Mouse (Mus musculus) telencephalon, adult 2 months (tissue): ENCODE measurements around the gene Lsamp.

Experiments used
- DNase-seq: peaks from one replicate; pipeline ENCODE4 v3.0.0-alpha.2; 2011; ENCODE audit warnings: low read depth, low spot score

The Lsamp gene

GRCm38 (mm10) chr16:40945834-40946233 lies 961.7 kb downstream of the Lsamp start:
- no peak for DNase-seq

GRCm38 (mm10) chr16:40948013-40948412 lies 963.9 kb downstream of the Lsamp start:
- DNase-seq: no peak

- no peak for DNase-seq
Measured at GRCm38 (mm10) chr16:40959211-40959610, 975.0 kb downstream of the Lsamp start.

- DNase-seq: no peak
Measured at GRCm38 (mm10) chr16:40960586-40960985, 976.4 kb downstream of the Lsamp start.

- DNase-seq: peak; percentile 92
Measured at GRCm38 (mm10) chr16:40968088-40968860, 984.1 kb downstream of the Lsamp start.

- peak; percentile 43 for DNase-seq
Measured at GRCm38 (mm10) chr16:40971382-40971781, 987.2 kb downstream of the Lsamp start.

- no peak for DNase-seq
Measured at GRCm38 (mm10) chr16:40974084-40974483, 989.9 kb downstream of the Lsamp start.

- no peak for DNase-seq
Measured at GRCm38 (mm10) chr16:40983026-40983425, 998.9 kb downstream of the Lsamp start.

GRCm38 (mm10) chr16:41007569-41007968 lies 1023.4 kb downstream of the Lsamp start:
- DNase-seq: no peak

GRCm38 (mm10) chr16:41034746-41035145 lies 1050.6 kb downstream of the Lsamp start:
- peak; percentile 43 for DNase-seq

GRCm38 (mm10) chr16:41041686-41042085 lies 1057.5 kb downstream of the Lsamp start:
- peak; percentile 65 for DNase-seq

GRCm38 (mm10) chr16:41063270-41063857 lies 1079.2 kb downstream of the Lsamp start:
- no peak for DNase-seq

GRCm38 (mm10) chr16:41073470-41073869 lies 1089.3 kb downstream of the Lsamp start:
- DNase-seq: no peak

- DNase-seq: no peak
Measured at GRCm38 (mm10) chr16:41088648-41089047, 1104.5 kb downstream of the Lsamp start.

- DNase-seq: no peak
Measured at GRCm38 (mm10) chr16:41090092-41090491, 1105.9 kb downstream of the Lsamp start.

GRCm38 (mm10) chr16:41091259-41091658 lies 1107.1 kb downstream of the Lsamp start:
- DNase-seq: no peak

- DNase-seq: peak; percentile 41
Measured at GRCm38 (mm10) chr16:41102805-41103204, 1118.6 kb downstream of the Lsamp start.

- no peak for DNase-seq
Measured at GRCm38 (mm10) chr16:41124361-41124760, 1140.2 kb downstream of the Lsamp start.

- peak; percentile 51 for DNase-seq
Measured at GRCm38 (mm10) chr16:41125051-41125450, 1140.9 kb downstream of the Lsamp start.

GRCm38 (mm10) chr16:41131053-41131452 lies 1146.9 kb downstream of the Lsamp start:
- peak; percentile 38 for DNase-seq

- peak; percentile 28 for DNase-seq
Measured at GRCm38 (mm10) chr16:41172839-41173238, 1188.7 kb downstream of the Lsamp start.

- peak; percentile 49 for DNase-seq
Measured at GRCm38 (mm10) chr16:41179557-41179956, 1195.4 kb downstream of the Lsamp start.

- DNase-seq: no peak
Measured at GRCm38 (mm10) chr16:41180867-41181266, 1196.7 kb downstream of the Lsamp start.
